In the genomic region with DNA sequence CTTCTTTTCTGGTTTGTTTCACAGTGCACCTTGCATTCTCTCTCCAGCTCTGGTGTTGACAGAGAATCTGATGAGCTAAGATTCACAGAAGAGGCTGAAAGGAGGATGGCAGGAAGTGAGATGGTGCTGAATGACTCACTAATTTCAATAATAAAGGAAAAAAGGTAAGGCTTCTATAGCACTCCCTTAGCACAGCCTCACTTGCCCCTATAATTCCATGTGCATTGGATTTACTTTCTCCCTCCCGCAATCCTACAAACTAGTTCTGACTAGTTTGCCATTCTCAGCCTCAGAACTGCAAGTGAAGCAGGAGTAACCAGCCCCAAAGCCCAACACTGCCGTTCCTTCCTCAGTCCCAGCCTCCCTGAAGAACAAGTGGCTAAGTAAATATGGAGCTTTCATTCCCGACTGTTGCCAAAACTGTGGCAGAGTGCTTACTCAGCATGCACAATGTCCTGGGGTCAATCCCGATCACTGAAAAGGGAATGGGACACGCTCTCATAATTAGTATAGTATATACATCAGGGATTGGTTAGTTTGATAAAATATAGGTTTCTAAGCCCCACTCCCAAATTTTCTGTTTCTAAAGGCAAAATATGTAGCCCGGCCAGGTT, we compare ENCODE assay signal across 13 mouse cellular contexts. TPM values are rescaled to one million over a fixed set of nuclear protein-coding genes. Genes with fewer than 3 reads are reported as not detected.
DNase-seq lines count a peak whose midpoint lies in the region; ATAC-seq and TF ChIP-seq lines count a peak whose summit lies in the region.
"Had no signal": no experiment of that assay in that cellular context is flagged by ENCODE, and none has a peak within 500 bp of the region (broad histone marks: within the 10 kb centered on the region; RNA-seq: fewer than 3 reads in every experiment).

No protein-coding gene starts in this region.

- H3K27ac ChIP-seq in embryonic facial prominence, embryonic 13.5 days: peak overlapping the region; percentile 28; the same call in 1 of the 2 replicates
- no peak overlapping the region for H3K27ac ChIP-seq in embryonic facial prominence, embryonic 10.5 days (replicated peaks)
- peak overlapping the region; percentile 38; the same call in 1 of the 2 replicates for H3K27ac ChIP-seq in heart, postnatal 0 days (ENCODE audit: low read depth)
- no peak overlapping the region for H3K27ac ChIP-seq in lung, embryonic 16.5 days (ENCODE audit: low read length)
- peak overlapping the region; percentile 57; the same call in 1 of the 2 replicates for H3K27ac ChIP-seq in stomach, embryonic 15.5 days
- H3K27ac ChIP-seq: hindbrain, embryonic 10.5 days; kidney, postnatal 0 days; liver, embryonic 13.5 days had no signal

- H3K36me3 ChIP-seq in embryonic facial prominence, embryonic 13.5 days: no peaks in the 10 kb centered on the region
- H3K36me3 ChIP-seq in embryonic facial prominence, embryonic 10.5 days (replicated peaks): peaks cover 5% of the 10 kb centered on the region
- no peaks in the 10 kb centered on the region for H3K36me3 ChIP-seq in heart, postnatal 0 days (replicated peaks; ENCODE audit: control insufficient read depth, insufficient read depth, low read length)
- H3K36me3 ChIP-seq in lung, embryonic 16.5 days (ENCODE audit: control insufficient read depth, insufficient read depth, low read length): no peaks in the 10 kb centered on the region
- no peaks in the 10 kb centered on the region for H3K36me3 ChIP-seq in stomach, embryonic 15.5 days
- H3K36me3 ChIP-seq: liver, embryonic 13.5 days had no signal

- peaks cover 8% of the 10 kb centered on the region; the same call in 1 of the 2 replicates for H3K4me1 ChIP-seq in embryonic facial prominence, embryonic 13.5 days
- no peaks in the 10 kb centered on the region for H3K4me1 ChIP-seq in embryonic facial prominence, embryonic 10.5 days
- peaks cover 26% of the 10 kb centered on the region; the same call in 1 of the 2 replicates for H3K4me1 ChIP-seq in heart, postnatal 0 days (ENCODE audit: control insufficient read depth, insufficient read depth)
- peaks cover 8% of the 10 kb centered on the region; the same call in 1 of the 2 replicates for H3K4me1 ChIP-seq in lung, embryonic 16.5 days (replicated peaks; ENCODE audit: control insufficient read depth, insufficient read depth, low read length)
- 0 out of 2 replicates have a peak, but pooled peaks cover 4% of the 10 kb centered on the region for H3K4me1 ChIP-seq in stomach, embryonic 15.5 days

- no peak for TF ChIP-seq CTCF in heart, postnatal 0 days (IDR thresholded peaks at IDR 0.05; ENCODE audit: low read depth)

- ATAC-seq in embryonic facial prominence, embryonic 13.5 days (ENCODE audit: insufficient number of reproducible peaks, insufficient read depth, low FRiP score, low TSS enrichment, low read depth): no peak
- ATAC-seq in heart, postnatal 0 days (ENCODE audit: insufficient read depth, low read depth): no peak
- peak; percentile 57; the same call in 1 of the 2 replicates for ATAC-seq in lung, embryonic 16.5 days (ENCODE audit: low read depth)
- ATAC-seq in stomach, embryonic 15.5 days (ENCODE audit: insufficient read depth, low FRiP score, low read depth): no peak; the same call in 1 of the 2 replicates

- H3K4me3 ChIP-seq in embryonic facial prominence, embryonic 13.5 days: no peak overlapping the region
- no peak overlapping the region for H3K4me3 ChIP-seq in embryonic facial prominence, embryonic 10.5 days
- H3K4me3 ChIP-seq in heart, postnatal 0 days (ENCODE audit: low read depth, low read length): no peak overlapping the region
- no peak overlapping the region for H3K4me3 ChIP-seq in lung, embryonic 16.5 days (ENCODE audit: low read length)
- H3K4me3 ChIP-seq in stomach, embryonic 15.5 days (replicated peaks): no peak overlapping the region
- H3K4me3 ChIP-seq: hindbrain, embryonic 10.5 days; liver, embryonic 13.5 days; myocyte had no signal

- no peaks in the 10 kb centered on the region for H3K9me3 ChIP-seq in embryonic facial prominence, embryonic 13.5 days
- H3K9me3 ChIP-seq in embryonic facial prominence, embryonic 10.5 days: no peaks in the 10 kb centered on the region
- no peaks in the 10 kb centered on the region for H3K9me3 ChIP-seq in heart, postnatal 0 days (replicated peaks; ENCODE audit: control insufficient read depth, low read length)
- H3K9me3 ChIP-seq in lung, embryonic 16.5 days (ENCODE audit: control insufficient read depth, low read length): no peaks in the 10 kb centered on the region
- no peaks in the 10 kb centered on the region for H3K9me3 ChIP-seq in stomach, embryonic 15.5 days
- H3K9me3 ChIP-seq: hindbrain, embryonic 10.5 days; liver, embryonic 13.5 days had no signal

- DNase-seq in embryonic facial prominence, embryonic 10.5 days (ENCODE audit: low spot score): no peak
- DNase-seq in heart, postnatal 0 days (ENCODE audit: low spot score): no peak
- DNase-seq in heart, adult 9 months (ENCODE audit: low spot score in 2 of 2): no peak
- no peak for DNase-seq in lung, postnatal 4 days
- DNase-seq in thymus, postnatal 36 days: no peak
- DNase-seq: cerebellum, adult 9-11 months; liver, embryonic 13.5 days had no signal

- no peak overlapping the region for H3K9ac ChIP-seq in embryonic facial prominence, embryonic 13.5 days
- H3K9ac ChIP-seq in heart, postnatal 0 days (replicated peaks; ENCODE audit: low read depth, low read length): no peak overlapping the region
- H3K9ac ChIP-seq in lung, embryonic 16.5 days (ENCODE audit: low read length): no peak overlapping the region
- no peak overlapping the region for H3K9ac ChIP-seq in stomach, embryonic 15.5 days
- H3K9ac ChIP-seq: liver, embryonic 13.5 days had no signal

- no peak for TF ChIP-seq EP300 in heart, postnatal 0 days (IDR thresholded peaks at IDR 0.05; ENCODE audit: low read depth)

- WGBS in embryonic facial prominence, embryonic 13.5 days: 69% methylated on average over 6 of the region's 6 CpGs
- WGBS in embryonic facial prominence, embryonic 10.5 days: 69% methylated on average over 6 of the region's 6 CpGs
- 45% methylated on average over 6 of the region's 6 CpGs for WGBS in heart, postnatal 0 days
- 48% methylated on average over 6 of the region's 6 CpGs for WGBS in lung, embryonic 16.5 days
- WGBS in stomach, embryonic 15.5 days: 53% methylated on average over 6 of the region's 6 CpGs

- no peaks in the 10 kb centered on the region for H3K27me3 ChIP-seq in embryonic facial prominence, embryonic 13.5 days
- H3K27me3 ChIP-seq in embryonic facial prominence, embryonic 10.5 days (replicated peaks; ENCODE audit: low read depth, poor library complexity, severe bottlenecking): no peaks in the 10 kb centered on the region
- no peaks in the 10 kb centered on the region for H3K27me3 ChIP-seq in heart, postnatal 0 days (ENCODE audit: control insufficient read depth, insufficient read depth, low read length)
- no peaks in the 10 kb centered on the region for H3K27me3 ChIP-seq in lung, embryonic 16.5 days (ENCODE audit: control insufficient read depth, insufficient read depth, low read depth, low read length)
- no peaks in the 10 kb centered on the region for H3K27me3 ChIP-seq in stomach, embryonic 15.5 days (replicated peaks)
- H3K27me3 ChIP-seq: liver, embryonic 13.5 days had no signal

- no peak overlapping the region for H3K4me2 ChIP-seq in embryonic facial prominence, embryonic 13.5 days
- H3K4me2 ChIP-seq in heart, postnatal 0 days (ENCODE audit: low read depth, low read length): no peak overlapping the region
- no peak overlapping the region for H3K4me2 ChIP-seq in lung, embryonic 16.5 days (ENCODE audit: low read depth, low read length)
- no peak overlapping the region; the same call in 1 of the 2 replicates for H3K4me2 ChIP-seq in stomach, embryonic 15.5 days
- H3K4me2 ChIP-seq: liver, embryonic 13.5 days had no signal

RNA-seq across cellular contexts. Expression of a gene that starts 15.7 kb away (rescaled TPM):
- 38.0 and 44.3 TPM in 2 replicates for polyA plus RNA-seq in embryonic facial prominence, embryonic 13.5 days (2015; fragmentation: Nextera tagmentation; extraction: Ambion mirVana)
- polyA plus RNA-seq in embryonic facial prominence, embryonic 10.5 days (2016; fragmentation: Nextera tagmentation; extraction: Ambion mirVana): 28.2 and 33.3 TPM in 2 replicates
- total RNA-seq in heart, postnatal 0 days (2014; rRNA removed; ENCODE audit: low replicate concordance): 171 and 205 TPM in 2 replicates
- polyA plus RNA-seq in heart, postnatal 0 days (2015; fragmentation: Nextera tagmentation; extraction: Ambion mirVana): 31.1 and 34.6 TPM in 2 replicates
- polyA plus RNA-seq in lung, embryonic 16.5 days (2015; fragmentation: Nextera tagmentation; extraction: Ambion mirVana): 32.5 and 32.9 TPM in 2 replicates
- 31.1 and 31.6 TPM in 2 replicates for polyA plus RNA-seq in stomach, embryonic 15.5 days (2015; fragmentation: Nextera tagmentation; extraction: Ambion mirVana)

RNA-seq across cellular contexts. Expression of a gene that starts 42.2 kb away (rescaled TPM):
- 73.4 and 74.6 TPM in 2 replicates for polyA plus RNA-seq in embryonic facial prominence, embryonic 13.5 days (2015; fragmentation: Nextera tagmentation; extraction: Ambion mirVana)
- polyA plus RNA-seq in embryonic facial prominence, embryonic 10.5 days (2016; fragmentation: Nextera tagmentation; extraction: Ambion mirVana): 68.5 and 73.6 TPM in 2 replicates
- 66.4 and 93.7 TPM in 2 replicates for total RNA-seq in heart, postnatal 0 days (2014; rRNA removed; ENCODE audit: low replicate concordance)
- polyA plus RNA-seq in heart, postnatal 0 days (2015; fragmentation: Nextera tagmentation; extraction: Ambion mirVana): 63.7 and 64.8 TPM in 2 replicates
- 65.2 and 65.4 TPM in 2 replicates for polyA plus RNA-seq in lung, embryonic 16.5 days (2015; fragmentation: Nextera tagmentation; extraction: Ambion mirVana)
- 68.7 and 70.1 TPM in 2 replicates for polyA plus RNA-seq in stomach, embryonic 15.5 days (2015; fragmentation: Nextera tagmentation; extraction: Ambion mirVana)

Comparison
In these comparisons a context has a peak if more than half of its experiments do, and no peak if none do; other contexts are left out.
1. H3K27ac ChIP-seq: peak in embryonic facial prominence, embryonic 13.5 days (single experiment), heart, postnatal 0 days (single experiment) and stomach, embryonic 15.5 days (single experiment); none in embryonic facial prominence, embryonic 10.5 days (single experiment) and lung, embryonic 16.5 days (single experiment).